Mouse (Mus musculus) liver (tissue): ENCODE measurements around the gene Trem1.
A peak's percentile ranks its signal among the peaks of the same experiment; 100 is the strongest.

ENCODE experiments used
- DNase-seq: peaks from one replicate; pipeline ENCODE4 v3.0.0-alpha.2; 2020; ENCODE audit warnings: mixed read lengths

The Trem1 gene

DNA sequence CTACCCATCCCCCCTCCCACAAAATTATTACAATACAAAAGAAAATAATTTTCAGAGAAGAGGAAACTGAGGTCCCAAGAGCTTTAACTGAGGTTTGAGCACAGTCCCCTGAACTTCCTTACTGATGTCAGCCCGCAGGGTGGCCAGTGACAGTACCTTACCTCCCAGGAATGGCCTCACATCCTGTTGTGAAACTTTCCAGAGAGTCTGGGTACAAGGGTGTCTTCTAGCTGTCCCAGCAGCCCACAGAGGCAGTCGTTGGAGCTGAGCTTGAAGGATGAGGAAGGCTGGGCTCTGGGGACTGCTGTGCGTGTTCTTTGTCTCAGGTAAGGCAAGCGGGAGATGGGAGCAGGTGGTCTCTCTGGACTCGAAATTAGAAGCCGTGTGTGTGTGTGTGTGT, at the start of gene Trem1:
Gene Trem1 (plus strand): TSS at position 251 of the 400 bp plus-strand sequence.
- DNase-seq = peak; percentile 16

DNA sequence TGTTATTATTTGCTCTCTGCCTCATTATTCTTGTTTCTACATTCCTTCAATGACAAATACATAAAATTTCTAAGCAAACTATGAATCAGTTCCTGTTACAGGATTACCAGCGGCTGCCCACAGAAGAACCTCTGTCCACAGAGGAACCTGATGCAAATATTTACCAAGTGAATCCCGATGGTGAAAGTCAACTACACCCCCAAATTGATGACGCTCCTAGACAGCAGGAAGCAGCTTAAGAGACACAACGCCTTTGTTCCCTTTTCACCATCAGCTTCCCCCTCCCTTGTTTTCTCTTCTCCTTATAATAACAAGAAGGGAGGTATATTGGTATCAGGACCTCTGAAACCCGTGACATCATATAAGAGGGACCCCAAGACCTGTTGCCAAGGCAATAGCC, 47.3 kb upstream of the Trem1 start:
- no peak for DNase-seq

DNA sequence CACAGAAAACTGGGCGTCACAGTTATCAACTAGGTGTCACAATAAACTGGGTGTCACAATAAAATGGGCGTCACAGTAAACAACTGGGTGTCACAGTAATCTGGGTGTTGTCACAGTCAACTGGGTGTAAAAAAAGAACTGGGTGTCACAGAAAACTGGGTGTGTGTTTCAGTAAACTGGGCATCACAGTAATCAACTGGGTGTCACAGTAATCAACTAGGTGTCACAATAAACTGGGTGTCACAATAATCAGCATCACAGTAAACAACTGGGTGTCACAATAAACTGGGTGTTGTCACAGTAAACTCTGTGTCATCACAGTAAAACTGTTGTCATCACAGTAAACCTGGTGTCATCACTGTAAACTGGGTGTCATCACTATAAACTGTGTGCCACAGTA, 40.2 kb upstream of the Trem1 start:
- DNase-seq = no peak

DNA sequence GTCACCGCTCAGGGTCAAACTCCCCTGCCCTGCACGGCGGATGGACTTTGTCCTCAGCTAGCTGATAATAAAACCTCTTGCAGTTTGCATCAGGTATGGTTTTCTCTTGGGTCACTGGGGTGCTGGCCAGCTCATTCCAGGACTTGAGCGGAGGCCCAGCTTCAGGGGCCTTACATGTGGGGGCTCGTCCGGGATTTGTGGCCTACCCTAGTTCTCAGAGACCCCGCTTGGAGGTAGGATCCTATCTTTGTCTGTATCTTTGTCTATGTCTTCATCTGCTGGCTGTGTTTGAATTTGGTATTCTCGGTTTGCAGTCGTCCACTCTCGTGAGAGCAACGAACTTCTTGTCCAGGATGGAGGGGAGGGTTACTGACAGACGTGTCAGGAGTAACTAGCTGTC, 29.5 kb upstream of the Trem1 start:
- DNase-seq = no peak

DNA sequence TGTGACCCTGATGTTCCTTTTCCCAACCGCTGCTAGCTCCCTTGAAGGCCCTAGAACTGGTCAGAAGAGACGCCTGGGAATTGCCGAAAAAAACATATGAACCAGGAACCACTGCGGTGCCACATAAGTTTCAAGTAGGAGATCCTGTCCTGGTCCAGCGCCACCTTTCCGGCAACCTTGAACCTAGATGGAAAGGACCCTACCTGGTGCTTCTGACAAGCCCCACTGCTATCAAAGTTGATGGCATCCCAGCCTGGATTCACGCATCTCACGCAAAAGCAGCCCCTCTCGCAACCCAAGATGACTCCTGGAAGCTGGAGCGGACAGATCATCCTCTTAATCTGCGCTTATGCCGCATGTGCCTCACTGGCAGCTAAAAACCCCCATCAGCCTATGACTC, 20.0 kb upstream of the Trem1 start:
- no peak for DNase-seq

DNA sequence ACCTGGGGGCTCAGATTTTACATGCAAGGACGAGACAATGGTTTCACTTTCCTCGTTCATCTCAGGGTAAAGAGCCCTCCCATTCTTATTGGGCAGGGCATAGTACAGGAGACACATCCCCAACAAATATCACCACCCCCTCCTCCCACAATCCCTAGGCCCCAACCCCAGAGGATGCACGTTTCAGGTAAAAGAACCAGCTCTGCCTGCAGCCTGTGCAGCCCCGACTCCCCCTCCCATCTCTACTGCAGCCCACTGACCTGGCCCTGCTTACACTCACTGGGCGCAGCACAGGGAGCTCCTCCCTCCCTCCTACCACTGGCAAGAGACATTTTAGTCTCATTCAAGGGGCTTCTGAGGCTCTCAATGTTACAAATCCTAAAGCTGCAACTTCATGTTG, 19.1 kb upstream of the Trem1 start:
- no peak for DNase-seq

DNA sequence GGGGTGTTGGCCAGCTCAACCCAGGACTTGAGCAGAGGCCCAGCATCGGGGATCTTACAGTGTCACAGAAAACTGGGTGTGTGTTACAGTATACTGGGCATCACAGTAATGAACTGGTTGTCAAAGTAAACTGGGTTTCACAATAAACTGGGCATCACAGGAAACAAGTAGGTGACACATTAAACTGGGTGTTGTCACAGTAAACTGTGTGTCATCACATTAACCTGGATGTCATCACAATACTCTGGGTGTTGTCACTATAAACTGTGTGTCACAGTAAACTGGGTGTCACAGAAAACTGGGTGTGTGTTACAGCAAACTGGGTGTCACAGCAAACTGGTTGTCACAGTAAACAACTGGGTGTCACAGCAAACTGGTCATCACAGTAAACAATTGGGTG, 17.1 kb upstream of the Trem1 start:
- no peak for DNase-seq

DNA sequence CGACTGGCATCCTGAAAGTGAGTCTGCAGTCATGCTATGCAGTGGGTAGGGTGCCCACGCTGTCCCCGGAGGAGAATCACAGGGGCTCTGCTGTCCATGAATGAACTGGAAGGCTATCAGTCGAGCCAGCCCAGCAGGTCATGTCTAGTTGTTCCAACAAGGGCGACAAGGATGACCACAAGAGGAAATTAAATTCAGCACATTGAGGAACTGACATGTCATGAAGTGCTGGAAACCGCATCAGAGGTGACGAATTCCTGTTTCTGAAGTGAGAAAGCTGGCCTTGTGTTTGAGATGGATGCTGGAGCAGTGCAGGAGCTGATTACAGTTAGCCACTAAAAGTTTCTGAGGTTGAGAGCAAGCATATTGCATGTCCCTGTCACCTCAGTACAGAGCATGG, 1.9 kb upstream of the Trem1 start:
- no peak for DNase-seq

DNA sequence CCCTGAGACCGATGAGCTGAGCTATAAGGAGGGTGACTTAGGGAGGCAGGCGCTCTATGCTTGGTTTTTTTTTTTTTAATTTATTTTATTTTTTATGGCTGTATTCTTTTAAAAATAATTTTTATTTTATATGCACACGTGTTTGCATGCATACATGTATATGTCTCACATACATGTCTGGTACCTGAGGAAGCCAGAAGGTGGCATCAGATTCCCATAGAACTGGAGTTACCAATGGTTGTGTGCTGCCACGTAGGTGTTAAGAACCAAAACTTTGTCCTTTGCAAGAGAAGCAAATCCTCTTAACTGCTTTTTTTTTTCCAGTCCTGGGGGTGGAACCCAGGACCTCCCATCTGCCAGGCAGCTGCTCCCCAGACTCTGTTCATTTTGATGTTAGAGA, 1.2 kb downstream of the Trem1 start:
- no peak for DNase-seq

DNA sequence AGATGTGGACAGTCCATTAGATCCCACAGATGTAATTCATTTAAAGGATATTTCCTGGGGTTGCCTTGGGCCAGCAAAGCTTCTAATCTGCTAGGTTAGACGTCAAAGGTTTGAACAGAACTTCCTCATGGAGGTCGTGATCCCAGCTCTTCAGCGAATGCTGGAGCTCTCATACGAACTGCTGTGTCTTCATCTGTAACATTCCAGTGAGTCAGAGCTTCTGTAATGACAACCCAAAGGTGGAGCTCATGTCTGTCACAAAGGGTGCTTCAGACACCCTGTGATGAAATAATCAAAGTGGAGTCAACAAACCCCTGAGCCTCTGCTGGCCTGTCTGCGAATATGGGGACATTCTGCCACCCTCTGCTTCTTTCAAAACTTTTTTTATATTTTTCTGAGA, 2.0 kb downstream of the Trem1 start:
- DNase-seq = no peak

DNA sequence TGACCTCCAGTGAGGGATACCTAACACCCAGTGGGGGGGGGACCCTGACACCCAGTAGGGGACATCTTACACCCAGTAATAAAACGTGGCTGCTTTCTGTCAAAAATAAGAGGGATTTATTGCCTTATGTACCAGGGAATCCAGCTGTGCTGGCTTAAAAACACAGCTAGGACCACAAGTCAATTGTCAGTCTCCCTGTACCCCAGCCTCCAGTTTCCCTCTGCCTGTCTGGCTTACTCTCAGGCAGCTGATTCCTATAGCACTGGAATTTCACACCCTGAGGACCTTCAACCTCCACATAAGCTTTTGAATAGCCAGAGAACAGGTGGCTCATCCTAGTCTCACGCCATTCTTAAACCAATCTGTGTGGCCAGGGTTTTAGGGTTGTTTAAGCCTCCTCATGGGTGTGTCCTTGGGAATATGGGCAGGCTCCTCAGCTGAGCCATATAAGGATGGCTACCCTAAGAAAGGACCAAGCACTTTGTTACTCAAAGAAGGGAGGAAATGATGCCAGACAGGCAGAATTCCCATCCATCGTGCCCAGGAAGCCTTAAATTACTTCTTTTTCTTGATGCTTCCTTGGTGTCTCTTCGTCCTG, 3.3 kb downstream of the Trem1 start:
- DNase-seq = no peak

DNA sequence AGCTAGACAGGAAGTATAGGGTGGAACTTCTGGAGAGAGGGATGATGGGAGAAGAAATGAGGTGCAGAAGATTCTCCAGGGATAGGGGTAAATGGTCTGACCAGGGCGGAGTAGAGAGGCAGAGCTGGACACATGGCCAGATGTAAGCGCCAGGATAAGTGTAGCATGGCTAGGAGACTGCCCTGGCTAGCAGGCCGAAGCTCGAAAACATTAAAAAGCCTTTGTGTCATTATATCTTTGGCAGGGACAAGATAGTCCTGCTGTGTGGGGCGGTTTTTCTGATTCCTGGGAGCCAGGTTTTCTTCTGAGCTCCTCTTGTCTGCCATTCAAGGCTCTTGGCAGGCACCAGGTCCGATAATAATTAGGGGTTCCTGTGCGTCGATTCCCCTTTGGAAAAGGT, 5.1 kb downstream of the Trem1 start:
- no peak for DNase-seq

DNA sequence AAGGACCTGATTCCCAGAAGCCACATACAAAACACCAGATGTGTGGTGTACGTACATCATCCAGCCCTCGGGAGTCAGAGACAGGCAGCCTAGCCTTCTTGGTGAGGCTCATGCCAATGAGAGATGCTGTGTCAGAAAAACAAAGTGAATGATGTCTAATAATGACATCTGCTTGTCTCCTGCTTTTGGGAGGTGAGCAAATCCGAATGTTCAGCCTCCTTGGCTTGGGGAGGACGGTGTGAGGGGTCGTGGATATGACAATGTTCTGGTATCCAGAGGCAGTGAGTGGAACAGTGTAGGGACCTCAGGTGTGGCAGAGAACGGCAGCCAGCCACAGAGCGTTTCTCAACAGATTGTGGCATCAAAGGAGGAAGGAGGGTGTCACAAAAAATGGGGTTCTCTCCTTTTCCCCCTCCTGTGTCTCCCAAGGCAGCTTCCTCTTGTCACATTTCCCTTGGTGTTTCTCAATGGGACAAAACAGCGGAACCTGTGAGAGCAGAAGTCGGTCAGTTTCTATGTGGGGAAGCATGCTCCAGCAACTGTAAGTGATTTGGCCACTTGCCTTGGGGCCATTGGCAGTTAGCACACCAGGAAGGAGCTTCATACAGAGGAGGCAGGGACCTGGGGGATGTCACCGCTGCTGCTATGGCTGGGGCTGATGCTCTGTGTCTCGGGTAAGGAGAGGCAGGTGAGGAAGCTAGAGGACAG, 14.8 kb downstream of the Trem1 start, which contains the start of gene Trem3:
Gene Trem3 (plus strand): TSS at position 557 of the 708 bp plus-strand sequence.
- DNase-seq = no peak

DNA sequence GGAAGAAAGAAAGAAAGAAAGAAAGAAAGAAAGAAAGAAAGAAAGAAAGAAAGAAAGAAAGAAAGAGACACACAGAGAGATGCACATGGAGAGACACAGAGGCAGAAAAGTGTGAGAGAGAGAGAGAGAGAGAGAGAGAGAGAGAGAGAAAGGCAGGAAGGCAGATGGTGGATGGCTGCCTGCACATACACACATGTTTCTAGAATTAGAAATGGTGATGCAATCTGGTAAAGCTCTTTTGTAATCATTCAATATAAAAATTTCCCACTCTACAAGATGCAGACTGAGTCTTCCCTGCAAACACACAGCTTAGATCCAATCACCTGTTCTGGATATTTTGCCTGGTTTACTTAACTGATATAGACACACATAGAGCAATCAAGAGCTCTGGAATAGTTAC, 16.5 kb downstream of the Trem1 start:
- DNase-seq = no peak

DNA sequence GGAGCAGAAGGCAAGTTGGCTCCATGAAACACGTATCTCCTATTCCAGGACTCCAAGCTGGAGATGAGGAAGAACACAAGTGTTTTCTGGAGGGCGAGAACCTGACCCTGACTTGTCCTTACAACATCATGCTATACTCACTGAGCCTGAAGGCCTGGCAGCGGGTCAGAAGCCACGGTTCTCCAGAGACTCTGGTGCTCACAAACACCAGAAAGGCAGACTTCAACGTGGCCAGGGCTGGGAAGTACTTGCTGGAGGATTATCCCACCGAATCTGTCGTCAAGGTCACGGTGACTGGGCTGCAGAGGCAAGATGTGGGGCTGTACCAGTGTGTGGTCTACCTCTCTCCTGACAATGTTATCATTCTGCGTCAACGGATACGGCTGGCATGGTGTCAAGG, 16.9 kb downstream of the Trem1 start:
- DNase-seq = no peak

DNA sequence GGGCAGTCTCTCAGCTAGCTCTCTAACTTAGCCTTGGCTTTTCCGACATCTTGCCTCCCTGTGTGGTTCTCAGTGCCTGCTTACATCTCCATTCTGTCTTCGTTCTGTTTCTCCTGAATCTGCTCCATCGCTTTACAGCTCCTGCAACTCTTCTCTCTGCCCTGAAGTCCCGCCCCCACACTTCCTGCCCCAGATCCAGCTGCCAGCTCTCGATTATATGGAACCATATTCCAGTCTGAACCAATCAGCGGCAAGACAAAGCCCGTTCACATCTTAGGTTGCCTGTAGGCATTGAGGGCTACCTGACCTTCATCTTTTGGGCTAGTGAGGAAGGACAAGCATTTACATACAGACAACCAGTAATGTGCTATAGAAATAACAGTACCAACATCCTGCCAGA, 18.1 kb downstream of the Trem1 start:
- DNase-seq = no peak

DNA sequence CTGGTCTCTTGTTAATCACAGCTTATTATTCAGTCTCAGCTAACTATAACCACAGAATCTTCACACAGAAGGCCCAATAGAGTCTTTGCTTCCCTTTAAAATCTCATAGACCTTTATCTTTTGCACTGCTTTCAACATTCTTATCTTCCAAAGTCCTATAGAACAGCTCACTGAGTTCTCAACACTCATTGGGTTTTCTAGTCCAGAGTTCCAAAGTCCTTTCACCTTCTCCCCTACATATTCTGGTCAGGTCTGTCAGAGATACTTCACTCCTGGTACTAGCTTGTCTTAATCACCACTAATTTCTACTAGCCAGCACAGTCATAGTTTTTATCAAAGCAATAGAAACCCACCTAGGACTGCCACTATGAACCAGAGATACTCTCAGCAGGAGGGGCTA, 24.0 kb downstream of the Trem1 start:
- no peak for DNase-seq

DNA sequence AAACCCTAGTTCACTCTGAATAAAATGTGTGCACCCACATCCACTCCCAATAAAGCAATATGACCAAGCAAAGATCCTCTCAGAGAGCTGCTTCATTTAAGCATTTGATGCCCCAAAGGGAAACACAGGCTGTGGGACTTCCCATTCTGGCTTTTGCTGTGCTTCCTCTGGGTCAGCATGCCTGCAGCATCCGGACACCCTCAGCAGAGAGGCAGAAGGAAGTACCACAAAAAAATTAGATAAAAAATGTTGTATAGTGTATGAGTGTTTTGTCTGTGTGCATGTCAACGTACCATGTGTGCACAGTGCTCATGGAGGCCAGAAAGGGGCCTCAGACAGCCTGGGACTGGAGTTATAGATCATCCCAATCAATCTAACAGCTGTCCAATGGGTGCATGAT, 29.3 kb downstream of the Trem1 start:
- DNase-seq = no peak

DNA sequence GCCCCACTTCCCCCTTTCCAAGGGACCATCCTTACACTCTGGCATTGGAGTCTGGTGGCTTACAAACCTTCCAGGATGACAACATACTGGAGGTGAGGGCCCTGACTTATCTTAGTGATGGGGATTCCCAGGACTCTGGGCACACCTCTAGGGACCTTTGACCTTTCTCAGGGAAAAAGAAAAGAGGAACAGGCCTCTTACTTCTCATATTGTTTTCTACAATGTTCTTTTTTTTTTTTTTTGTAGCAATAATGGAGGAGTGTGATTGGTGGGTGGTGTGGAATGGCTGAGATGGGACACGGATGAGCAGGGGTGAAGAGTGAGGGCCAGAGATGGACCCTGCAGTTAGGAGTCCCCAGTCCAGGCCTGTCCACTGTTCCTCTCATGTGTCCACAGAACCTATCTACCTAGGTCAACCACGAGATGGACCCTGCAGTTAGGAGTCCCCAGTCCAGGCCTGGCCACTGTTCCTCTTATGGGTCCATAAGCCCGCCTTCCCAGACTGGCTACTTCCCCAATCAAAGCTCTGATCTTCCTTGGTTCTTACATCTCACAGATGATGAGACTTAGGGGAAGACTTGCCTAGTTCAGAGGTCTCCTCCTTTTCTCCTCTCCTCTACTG, 31.3 kb downstream of the Trem1 start, which contains the start of gene Treml4:
Gene Treml4 (plus strand): TSS at position 555 of the 622 bp plus-strand sequence.
- no peak for DNase-seq

DNA sequence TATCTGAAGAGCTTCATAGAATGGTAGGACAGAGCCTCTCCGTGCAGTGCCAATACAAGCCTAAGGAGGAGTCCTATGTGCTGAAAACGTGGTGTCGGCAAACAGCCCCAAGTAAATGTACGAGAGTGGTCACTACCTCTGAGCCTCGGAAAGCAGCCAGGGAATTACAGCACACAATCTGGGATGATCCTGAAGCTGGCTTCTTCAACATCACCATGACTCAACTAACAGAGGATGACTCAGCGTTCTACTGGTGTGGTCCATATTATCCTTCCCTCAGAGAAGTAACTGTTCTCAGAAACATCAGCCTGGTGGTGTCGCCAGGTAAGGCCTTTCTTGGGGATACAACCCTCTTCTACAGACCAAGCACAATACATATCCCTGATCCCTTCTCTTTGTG, 32.1 kb downstream of the Trem1 start:
- peak; percentile 60 for DNase-seq

DNA sequence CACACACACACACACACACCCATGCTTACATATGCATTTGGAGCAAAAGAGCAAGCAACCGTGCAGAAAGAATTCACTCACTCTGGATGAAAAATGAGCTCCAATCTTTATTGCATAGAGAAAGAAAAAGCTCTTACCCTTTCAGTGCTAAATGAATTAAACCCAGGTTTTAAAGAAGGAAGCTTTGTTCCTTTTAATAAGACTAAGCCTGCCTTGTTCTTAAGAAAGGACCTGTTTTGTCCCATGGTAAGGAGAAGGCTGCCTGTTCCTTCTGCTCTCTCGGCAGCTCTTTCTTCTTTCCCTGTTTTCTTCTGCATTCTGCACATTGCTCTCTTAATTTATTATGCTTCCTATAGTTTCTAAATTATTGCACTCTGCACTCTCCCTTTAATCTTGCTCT, 33.6 kb downstream of the Trem1 start:
- no peak for DNase-seq

DNA sequence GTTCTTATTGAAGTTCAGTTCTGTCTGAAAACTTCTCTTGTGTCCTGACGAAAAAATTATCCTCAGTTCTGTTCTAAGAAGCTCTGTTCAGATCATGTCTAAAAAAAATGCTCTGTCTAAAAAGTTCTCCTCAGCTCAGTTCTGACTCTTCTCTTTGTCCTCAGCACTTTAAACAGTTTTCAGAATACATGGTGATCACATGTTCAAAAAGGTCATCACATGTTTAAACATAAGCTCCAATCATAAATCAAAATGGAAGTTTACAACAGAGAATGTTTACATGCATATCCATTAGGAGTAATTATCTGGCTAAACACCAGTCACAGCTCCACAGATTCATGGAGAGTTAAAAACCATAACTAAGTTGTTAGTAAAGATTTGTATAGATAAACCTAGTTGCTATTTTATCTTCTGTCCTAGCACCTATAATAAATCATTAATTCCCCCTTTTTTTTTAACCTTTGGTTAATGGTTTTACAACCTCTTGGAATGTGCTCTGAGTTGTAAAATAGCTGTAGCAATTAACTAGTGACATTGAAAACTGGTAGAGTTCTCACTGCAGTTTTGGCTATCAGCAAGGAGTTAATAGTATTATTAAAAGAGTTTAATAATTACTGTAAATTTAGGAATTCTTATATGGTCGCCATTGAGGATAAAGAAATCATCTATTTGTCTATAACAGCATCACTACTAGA, 34.2 kb downstream of the Trem1 start:
- DNase-seq = no peak

DNA sequence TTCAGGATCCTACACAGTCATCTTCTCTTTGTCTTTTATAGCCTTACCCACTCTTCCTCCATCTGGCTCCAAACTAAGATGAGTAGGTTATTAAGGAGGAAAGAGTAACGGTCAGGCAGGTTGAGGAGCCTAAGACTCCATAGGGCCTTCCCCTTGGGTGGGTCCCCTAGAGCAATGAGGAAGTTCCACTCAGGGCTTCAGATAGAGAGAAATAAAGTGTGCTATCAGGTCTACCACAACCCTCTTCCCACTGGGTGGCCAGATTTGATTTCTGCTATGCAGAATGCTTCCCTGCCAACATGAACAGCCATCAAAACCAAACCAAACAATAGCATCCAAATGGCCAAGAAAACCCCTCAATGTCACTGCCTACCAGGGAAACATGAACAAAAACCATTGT, 35.0 kb downstream of the Trem1 start:
- peak; percentile 35 for DNase-seq

DNA sequence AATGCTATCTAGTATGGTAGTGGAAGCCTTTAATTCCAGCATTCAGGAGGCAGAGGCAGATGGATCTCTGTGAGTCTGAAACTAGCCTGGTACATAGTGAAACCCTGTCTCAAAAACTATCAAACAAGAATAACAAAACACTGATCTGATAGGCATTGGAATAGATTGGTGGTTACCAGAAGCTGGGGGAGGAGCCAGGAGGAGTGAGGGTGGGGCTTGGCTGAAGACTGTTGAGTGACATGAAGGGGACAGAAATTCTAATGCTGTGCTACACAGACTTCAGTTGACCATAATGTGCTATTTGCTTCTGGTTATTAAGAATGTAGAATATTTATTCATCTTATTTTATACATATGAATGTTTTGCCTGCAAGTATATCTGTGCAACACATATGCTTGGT, 35.7 kb downstream of the Trem1 start:
- DNase-seq = peak; percentile 59
